Mouse (Mus musculus) heart, postnatal 0 days (tissue): ENCODE measurements around the gene Adcy1.

ENCODE experiments used
- CTCF ChIP-seq: IDR thresholded peaks from 2 replicates; pipeline ENCODE4 v1.5.1; 2016; ENCODE audit warnings: antibody characterized with exemption, control low read depth, low read depth
- EP300 ChIP-seq: IDR thresholded peaks from 2 replicates; pipeline ENCODE4 v1.6.1; 2016; ENCODE audit warnings: antibody characterized with exemption, low read depth

DNA sequence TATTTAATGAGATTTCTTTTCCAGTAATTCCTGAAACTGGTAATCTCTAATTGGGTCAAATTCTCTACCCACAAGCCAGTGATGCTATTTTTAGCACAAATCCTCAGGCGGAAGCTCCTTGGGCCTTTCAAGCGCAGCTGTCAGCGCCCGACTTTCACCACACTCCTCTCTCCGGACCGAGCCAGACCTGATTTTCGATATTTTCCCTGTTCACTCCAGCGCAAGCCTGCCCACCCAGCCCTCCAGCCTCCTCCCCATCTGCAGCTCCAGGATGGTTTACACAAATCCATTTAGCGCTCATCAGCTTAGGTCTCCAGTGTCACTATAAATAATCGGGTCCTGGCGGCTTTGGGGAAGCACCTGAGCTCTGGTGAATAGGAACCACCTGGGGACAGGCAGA is 7.2 kb upstream of the Adcy1 start:
- TF ChIP-seq EP300 (no peak), CTCF (no peak)
